In the genomic region with DNA sequence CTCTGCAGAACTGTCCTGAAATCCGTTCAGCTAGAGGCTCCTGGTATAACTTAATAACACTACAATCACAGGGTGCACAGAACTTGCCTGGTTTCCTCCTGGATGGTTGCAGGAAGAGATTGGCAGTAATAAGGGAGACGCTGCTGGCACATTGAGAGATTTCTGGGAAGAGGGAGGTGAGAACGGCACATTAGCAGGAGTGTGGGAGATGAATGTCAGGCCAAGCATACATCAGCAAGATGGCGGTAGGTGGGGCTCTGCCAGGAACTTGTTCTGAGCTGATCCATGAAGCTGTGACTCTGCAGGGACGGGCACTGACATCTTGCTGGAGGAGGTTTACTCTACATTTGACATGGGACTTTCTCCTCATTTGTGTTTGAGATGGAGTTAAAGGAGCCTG, we compare ENCODE assay signal across 17 mouse cellular contexts. TPM values are rescaled to one million over a fixed set of nuclear protein-coding genes. Genes with fewer than 3 reads are reported as not detected.
DNase-seq lines count a peak whose midpoint lies in the region; ATAC-seq lines count a peak whose summit lies in the region.
"Had no signal": no experiment of that assay in that cellular context is flagged by ENCODE, and none has a peak within 500 bp of the region (broad histone marks: within the 10 kb centered on the region; RNA-seq: fewer than 3 reads in every experiment).

No protein-coding gene starts in this region.

- WGBS in kidney, embryonic 15.5 days: 61% methylated on average over 5 of the region's 5 CpGs
- WGBS in midbrain, embryonic 15.5 days: 85% methylated on average over 5 of the region's 5 CpGs

- H3K4me1 ChIP-seq in kidney, embryonic 15.5 days: no peaks in the 10 kb centered on the region
- no peaks in the 10 kb centered on the region for H3K4me1 ChIP-seq in midbrain, embryonic 15.5 days
- H3K4me1 ChIP-seq: heart, embryonic 13.5 days; neural tube, embryonic 13.5 days had no signal

- no peak overlapping the region for H3K4me2 ChIP-seq in kidney, embryonic 15.5 days
- no peak overlapping the region for H3K4me2 ChIP-seq in midbrain, embryonic 15.5 days
- H3K4me2 ChIP-seq: heart, embryonic 13.5 days; limb, embryonic 15.5 days; lung, embryonic 14.5 days; neural tube, embryonic 13.5 days had no signal

- no peaks in the 10 kb centered on the region for H3K27me3 ChIP-seq in kidney, embryonic 15.5 days
- no peaks in the 10 kb centered on the region for H3K27me3 ChIP-seq in midbrain, embryonic 15.5 days (replicated peaks)
- H3K27me3 ChIP-seq: heart, embryonic 13.5 days; limb, embryonic 15.5 days; neural tube, embryonic 13.5 days had no signal

- H3K9me3 ChIP-seq in kidney, embryonic 15.5 days (replicated peaks): no peaks in the 10 kb centered on the region
- no peaks in the 10 kb centered on the region for H3K9me3 ChIP-seq in midbrain, embryonic 15.5 days
- H3K9me3 ChIP-seq: heart, embryonic 13.5 days; limb, embryonic 15.5 days; neural tube, embryonic 13.5 days had no signal

- DNase-seq in brain, embryonic 18.5 days (ENCODE audit: low read depth, low spot score): peak; percentile 28
- peak; percentile 30 to 39 for DNase-seq in frontal cortex, postnatal 14 days (ENCODE audit: low spot score in 2 of 2)
- peak; percentile 53 for DNase-seq in left cerebral cortex, adult 11 months (ENCODE audit: low spot score)
- peak; percentile 81 for DNase-seq in right cerebral cortex, adult 18-20 months
- DNase-seq in thymus, postnatal 0 days (ENCODE audit: low spot score): no peak
- DNase-seq in T-cell, adult 2 months (ENCODE audit: low spot score): no peak
- DNase-seq: cerebellum, adult 9-10 months; gastrocnemius, postnatal 25 days; kidney, postnatal 10 days; lung, embryonic 14.5 days; thymus, adult 2 months had no signal

- ATAC-seq in kidney, embryonic 15.5 days (replicated peaks; ENCODE audit: low FRiP score): no peak
- ATAC-seq in midbrain, embryonic 15.5 days (replicated peaks): no peak
- ATAC-seq: CD4-positive, CD25-positive, alpha-beta regulatory T cell, adult 4 months had no signal

- no peaks in the 10 kb centered on the region for H3K36me3 ChIP-seq in kidney, embryonic 15.5 days
- no peaks in the 10 kb centered on the region for H3K36me3 ChIP-seq in midbrain, embryonic 15.5 days (replicated peaks)
- H3K36me3 ChIP-seq: heart, embryonic 13.5 days; limb, embryonic 15.5 days; neural tube, embryonic 13.5 days had no signal

- no peak overlapping the region for H3K9ac ChIP-seq in kidney, embryonic 15.5 days
- H3K9ac ChIP-seq in midbrain, embryonic 15.5 days: no peak overlapping the region
- H3K9ac ChIP-seq: heart, embryonic 13.5 days; limb, embryonic 15.5 days; lung, embryonic 14.5 days; neural tube, embryonic 13.5 days had no signal

- no peak overlapping the region for H3K4me3 ChIP-seq in kidney, embryonic 15.5 days (replicated peaks)
- H3K4me3 ChIP-seq in midbrain, embryonic 15.5 days: no peak overlapping the region
- H3K4me3 ChIP-seq: heart, embryonic 13.5 days; limb, embryonic 15.5 days; neural tube, embryonic 13.5 days had no signal

- no peak overlapping the region for H3K27ac ChIP-seq in kidney, embryonic 15.5 days
- no peak overlapping the region for H3K27ac ChIP-seq in midbrain, embryonic 15.5 days
- H3K27ac ChIP-seq: heart, embryonic 13.5 days; limb, embryonic 15.5 days; neural tube, embryonic 13.5 days had no signal

RNA-seq across cellular contexts. Expression of gene Trpc4, which starts 48.6 kb away (rescaled TPM):
- polyA plus RNA-seq in thymus, postnatal 0 days (2015; fragmentation: Nextera tagmentation; extraction: Ambion mirVana): 0.21 and 0.22 TPM in 2 replicates
- 0.62 and 1.1 TPM in 2 replicates for polyA plus RNA-seq in kidney, embryonic 15.5 days (2015; fragmentation: Nextera tagmentation; extraction: Ambion mirVana)
- 5.6 and 6.0 TPM in 2 replicates for polyA plus RNA-seq in midbrain, embryonic 15.5 days (2015; fragmentation: Nextera tagmentation; extraction: Ambion mirVana)
- polyA plus RNA-seq: thymus, adult 2 months had no signal

Comparison
In these comparisons a context has a peak if more than half of its experiments do, and no peak if none do; other contexts are left out.
1. DNase-seq: peak in brain, embryonic 18.5 days (single experiment), frontal cortex, postnatal 14 days (2 of 2), left cerebral cortex, adult 11 months (single experiment) and right cerebral cortex, adult 18-20 months (single experiment); none in thymus, postnatal 0 days (single experiment) and T-cell, adult 2 months (single experiment).